Mouse (Mus musculus) heart, postnatal 0 days (tissue): ENCODE results near the gene Col26a1.

ENCODE experiments used
- CTCF ChIP-seq: IDR thresholded peaks from 2 replicates; pipeline ENCODE4 v1.5.1; 2016; ENCODE audit warnings: antibody characterized with exemption, control low read depth, low read depth
- EP300 ChIP-seq: IDR thresholded peaks from 2 replicates; pipeline ENCODE4 v1.6.1; 2016; ENCODE audit warnings: antibody characterized with exemption, low read depth

DNA sequence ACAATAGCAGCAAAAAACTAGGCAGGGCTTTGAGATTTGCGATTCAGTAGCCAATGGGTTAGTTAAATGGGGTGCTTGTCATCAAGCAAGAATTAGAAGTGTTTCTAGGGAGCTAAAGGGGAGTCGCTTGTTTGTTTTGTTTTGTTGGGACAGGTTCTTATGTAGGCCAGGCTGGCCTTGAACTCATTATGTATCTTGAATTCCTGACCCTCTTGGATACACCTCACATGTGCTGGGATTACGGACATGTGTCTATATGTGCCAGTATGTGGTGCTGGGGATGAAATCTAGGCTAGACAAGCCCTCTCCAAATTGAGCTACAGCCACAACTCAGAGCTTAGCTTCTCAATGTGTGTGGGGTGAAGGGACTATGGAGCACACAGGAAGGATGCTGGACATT is 91.8 kb downstream of the Col26a1 start:
- TF ChIP-seq EP300 (no peak), CTCF (no peak)
